Mouse (Mus musculus) heart, postnatal 36 days (tissue): ENCODE data around the gene Cacnb3. TPM values are rescaled to one million over a fixed set of nuclear protein-coding genes. Genes with fewer than 3 reads are reported as not detected.
A peak's percentile ranks its signal among the peaks of the same experiment; 100 is the strongest.
"Not testable (repeated sequence)": the region's sequence is repeated elsewhere in the genome, so short reads cannot be mapped to it uniquely, and the experiment has no call there.

Experiments
- DNase-seq, 2 experiments: peaks; one replicate each; pipeline ENCODE4 v3.0.0; 2021 to 2022
- intact Hi-C: fragments of 180-260 bp; cut with DNase I; formaldehyde crosslinking; loops from one replicate; pipeline ENCODE4 v1.15.1; 2025
- total RNA-seq, 2 experiments: library from RNA; stranded (reverse); gene quantifications; 2 replicates each; pipeline ENCODE4 v1.2.3; 2021

The Cacnb3 gene
- 1 to 10 TPM; 3.3 to 4.0 TPM for total RNA-seq

DNA sequence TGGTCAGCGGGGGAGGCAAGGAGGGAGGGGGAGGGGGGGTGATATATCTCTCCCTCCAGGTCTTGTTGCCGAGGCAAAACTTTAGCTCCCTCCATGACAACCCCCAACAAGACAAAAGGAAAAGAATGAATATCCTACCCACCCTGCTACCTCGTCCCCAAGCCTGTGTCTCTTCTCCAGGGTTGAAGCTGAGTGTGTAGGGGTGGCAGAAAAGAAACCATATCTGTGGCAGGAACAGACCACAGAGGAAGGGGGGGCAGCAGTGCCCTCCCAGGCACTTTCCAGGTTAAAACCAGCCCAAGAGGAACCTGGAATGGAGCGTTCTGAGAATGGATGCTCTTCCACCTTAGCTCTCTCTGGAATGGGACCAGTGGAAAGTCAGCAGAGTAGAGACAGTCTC is at the start of gene Cacnb3:
Gene Cacnb3 (plus strand): TSS at position 301 of the 400 bp plus-strand sequence.
- DNase-seq: no peak
- intact Hi-C loops: no loop called here

DNA sequence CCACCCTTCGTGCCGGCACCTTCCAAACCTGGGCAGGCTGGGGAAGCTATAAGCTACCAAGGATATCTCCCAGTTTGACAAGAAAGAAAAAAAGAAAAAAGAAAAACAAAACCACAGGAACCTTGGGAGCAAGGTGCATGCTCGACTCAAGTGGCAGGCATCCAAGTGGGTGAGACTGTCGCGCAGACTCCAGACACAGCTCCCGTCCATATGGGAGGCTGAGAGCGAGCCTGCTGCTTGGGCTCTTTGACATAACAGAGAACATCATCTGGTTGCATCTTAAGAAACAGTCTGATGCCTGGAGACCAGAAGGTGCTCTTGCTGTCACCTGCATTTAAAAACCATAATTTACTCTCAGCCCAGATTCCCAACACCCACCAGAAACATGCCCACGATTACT is 48.2 kb upstream of the Cacnb3 start:
- intact Hi-C loops: loop anchor here (2.0 to 5.0 kb wide), 2 partner anchors 18 to 115 kb away; no protein-coding TSS in a partner anchor
- no peak for DNase-seq

DNA sequence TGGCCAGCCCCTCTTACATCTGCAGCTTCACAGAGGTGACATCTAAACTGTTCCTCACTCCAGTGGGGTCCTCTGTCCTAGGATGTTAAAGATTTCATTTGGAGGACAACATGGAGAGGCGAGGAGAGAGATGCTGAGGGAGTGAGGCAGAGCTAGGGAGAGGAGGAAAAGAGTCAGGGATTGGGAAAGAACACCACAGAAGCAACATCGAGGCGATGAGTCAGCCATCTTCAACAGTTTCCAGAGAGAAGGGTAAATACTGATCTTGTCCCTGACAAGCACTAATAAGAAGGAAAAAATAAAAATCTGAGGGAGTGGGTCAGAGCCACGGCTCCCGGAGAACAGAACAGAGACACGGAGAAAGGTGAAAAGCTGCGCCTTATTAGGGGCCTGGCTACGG is 47.6 kb upstream of the Cacnb3 start:
- no peak for DNase-seq
- intact Hi-C loops: loop anchor here (2.0 to 5.0 kb wide), 2 partner anchors 18 to 114 kb away; no protein-coding TSS in a partner anchor

DNA sequence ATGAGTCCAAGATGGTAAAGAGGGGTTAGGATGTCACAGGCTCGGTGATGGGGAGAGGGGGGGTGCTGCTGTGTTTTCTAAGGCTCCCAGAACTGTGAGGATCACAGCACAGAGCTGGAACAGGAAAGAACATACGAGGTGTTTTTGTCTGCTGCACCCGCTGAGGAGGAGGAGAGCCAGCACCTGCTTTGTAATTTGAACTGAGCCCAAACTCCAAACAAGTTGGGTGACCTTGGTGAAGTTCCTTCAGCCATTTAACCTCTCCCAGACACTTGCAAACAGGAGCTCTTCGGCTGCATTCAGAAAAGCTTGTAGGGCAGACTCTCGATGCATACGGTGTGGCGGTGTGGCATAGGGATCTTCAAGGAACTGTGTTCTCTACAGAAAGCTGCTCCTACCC is 45.2 kb upstream of the Cacnb3 start:
- DNase-seq: no peak
- intact Hi-C loops: no loop called here

DNA sequence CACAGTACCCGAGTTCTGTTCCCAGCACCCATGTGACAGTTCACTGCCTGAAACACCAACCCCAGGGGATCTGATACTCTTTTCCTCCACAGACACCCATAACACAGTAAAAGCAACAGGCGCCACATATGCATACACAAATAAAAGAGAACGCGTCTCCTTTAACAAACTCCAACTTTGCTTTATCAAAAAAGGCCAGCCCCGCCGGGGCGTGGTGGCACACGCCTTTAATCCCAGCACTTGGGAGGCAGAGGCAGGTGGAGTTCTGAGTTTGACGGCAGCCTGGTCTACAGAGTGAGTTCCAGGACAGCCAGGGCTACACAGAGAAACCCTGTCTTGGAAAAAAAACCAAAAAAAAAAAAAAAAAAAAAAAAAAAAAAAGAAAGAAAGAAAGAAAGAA is 44.5 kb upstream of the Cacnb3 start:
- intact Hi-C loops, DNase-seq: not testable (repeated sequence)

DNA sequence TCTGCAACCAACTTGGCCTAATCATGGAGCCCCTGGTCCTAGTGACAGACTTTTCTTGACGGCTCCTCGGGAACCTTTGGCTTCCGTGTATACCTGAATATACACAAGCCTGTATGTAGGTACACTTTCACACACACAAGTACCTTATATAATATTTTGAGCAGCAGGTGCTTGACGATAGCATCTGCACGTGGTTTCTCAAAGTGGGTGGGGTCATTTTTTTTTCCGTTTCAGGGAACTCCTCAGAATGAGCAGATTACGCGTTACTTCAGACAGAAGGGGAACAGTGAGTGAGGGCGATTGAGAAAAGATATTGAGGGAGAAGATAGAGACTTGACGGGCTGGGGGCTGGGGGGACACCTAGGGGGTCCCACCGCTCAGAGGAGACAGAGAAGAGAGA is 42.9 kb upstream of the Cacnb3 start:
- no peak for DNase-seq
- intact Hi-C loops: no loop called here

DNA sequence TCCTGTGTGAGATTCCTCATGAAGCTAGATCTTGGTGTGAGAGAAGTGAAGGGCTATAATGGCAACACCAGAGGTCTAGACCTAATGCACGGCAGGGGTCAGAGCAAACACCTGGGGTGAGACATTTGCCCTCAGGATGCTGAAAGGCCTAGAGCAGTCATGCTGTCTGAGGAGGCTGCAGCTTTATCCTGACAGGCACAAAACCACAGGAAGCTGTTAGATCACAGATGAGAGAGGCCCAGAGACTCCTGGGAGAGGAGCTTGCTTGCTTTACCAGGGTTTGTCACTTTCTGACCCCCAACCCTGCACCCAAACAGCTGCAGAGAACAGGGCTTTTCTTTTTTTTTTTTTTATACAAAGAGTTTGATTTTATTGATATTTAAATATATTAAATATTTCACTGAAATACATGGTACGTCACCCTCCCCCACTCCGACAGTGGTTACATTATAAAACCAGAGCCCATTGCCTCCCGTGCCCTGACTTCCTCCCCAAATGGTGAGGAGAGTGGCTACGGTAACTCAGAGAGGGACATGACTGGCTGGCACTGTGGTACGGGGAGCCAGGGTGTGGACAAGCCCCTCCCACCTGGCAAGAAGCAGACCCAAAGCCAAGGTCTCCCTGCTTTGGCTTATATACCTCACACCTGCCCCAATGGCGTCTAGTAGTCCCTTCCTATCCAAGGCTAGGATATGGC is 40.9 kb upstream of the Cacnb3 start:
- intact Hi-C loops: no loop called here
- DNase-seq: no peak

DNA sequence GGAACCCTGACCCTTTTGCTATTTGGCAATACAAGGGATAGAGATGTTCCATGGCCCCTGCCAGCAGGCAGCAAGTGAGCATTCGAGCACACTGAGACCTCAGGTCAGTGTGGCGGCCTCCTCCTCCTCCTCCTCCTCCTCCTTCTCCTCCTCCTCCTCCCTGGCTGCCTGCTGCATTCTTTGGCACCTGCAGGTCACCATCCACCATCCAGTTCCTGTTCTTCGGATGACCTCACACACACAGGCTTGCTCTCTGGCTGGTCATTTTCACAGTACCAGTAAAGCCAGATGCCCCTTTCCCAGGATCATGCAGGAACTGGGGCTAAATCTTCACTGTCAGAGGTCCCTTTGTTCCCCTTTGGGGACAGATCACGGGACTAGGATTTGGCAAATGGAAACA is 39.2 kb upstream of the Cacnb3 start:
- DNase-seq: no peak
- intact Hi-C loops: no loop called here

DNA sequence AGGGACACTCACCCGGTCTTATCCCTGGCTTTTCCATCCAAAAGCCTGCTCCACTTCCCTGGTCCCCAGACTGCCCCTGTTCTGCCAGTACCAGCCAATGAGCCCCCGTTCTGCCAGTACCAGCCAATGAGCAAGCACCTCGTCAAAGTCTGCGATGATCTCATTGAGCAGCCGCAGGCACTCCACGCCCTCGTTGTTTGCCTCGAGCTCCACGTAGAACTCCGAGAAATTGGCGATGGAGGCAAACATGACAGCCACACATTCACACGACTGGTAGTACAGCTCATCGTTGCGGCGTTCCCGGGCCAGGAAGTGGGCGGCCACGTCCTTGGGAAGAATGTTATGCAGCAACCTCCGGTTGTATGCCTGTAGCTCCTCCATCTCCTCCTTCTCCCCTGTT is 36.4 kb upstream of the Cacnb3 start:
- DNase-seq: no peak
- intact Hi-C loops: no loop called here

DNA sequence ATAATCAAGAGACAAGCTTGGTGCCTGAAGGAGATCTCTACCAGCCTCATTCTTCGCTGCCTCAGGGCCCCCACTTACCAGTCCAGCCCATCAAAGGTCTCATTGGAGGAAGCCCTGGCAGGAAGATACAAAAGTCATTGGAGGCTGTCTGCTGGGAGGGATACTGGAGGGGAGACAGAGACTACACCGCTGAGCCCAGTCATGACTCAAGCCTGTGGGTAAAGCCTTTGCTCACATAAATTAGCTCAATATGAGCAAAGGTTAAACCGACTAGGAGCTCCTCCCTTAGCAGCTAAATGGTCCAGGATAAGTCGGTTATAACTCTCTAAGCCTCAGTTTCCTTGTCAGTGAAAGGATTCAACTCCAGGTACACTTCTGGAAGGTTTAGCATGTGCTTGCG is 35.6 kb upstream of the Cacnb3 start:
- intact Hi-C loops: no loop called here
- no peak for DNase-seq

DNA sequence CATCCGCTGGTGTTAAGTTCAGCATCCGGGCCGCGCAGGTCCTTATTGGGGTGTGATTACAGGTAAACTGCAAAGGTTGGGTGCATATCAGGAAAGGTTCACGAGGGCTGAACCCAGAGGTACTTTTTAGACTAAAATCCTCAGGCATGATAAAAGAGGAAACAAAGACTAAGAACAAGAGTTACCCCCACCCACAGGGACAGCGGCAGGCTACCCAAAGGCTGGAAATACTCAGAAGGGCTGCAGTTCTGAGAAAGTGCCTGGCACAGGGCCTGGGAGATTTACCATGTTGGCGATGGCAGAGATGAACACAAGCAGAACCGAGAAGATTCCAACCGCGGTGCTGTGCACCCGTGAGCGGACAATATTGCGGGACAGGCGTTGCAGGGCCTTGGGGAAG is 34.0 kb upstream of the Cacnb3 start:
- no peak for DNase-seq
- intact Hi-C loops: no loop called here

DNA sequence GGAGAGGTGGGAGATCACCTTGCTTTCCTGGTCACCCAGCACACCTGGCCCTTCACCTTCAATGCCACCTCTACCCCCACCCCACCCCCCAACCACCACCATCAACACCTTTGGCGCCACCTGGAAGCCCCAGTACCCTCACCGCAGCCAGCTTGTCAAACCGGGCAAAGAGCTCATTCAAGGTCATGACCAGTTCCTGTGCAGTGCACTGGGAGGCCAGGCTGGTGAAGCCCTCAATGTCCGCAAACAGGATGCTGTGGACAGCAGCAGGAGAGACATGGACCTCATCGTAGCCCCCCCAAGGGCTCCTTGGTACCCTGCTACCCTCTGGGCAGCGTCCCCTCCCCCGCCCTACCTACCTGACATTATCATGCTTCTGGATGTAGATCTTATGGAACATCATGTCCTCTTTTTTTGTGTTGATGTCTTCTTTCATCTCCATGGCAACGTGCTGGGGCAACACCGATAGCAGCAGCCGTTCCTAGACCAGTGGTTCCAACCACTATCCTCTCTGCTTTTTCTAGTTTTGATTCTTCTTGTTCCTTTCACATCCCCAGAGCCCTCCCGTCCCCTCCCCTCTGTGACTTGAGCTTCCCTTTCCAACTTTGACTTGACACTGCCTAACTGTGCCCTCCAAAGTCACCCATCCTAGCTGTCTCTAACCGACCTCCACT is 30.5 kb upstream of the Cacnb3 start:
- DNase-seq: no peak
- intact Hi-C loops: loop anchor here (2.0 kb wide), 1 partner anchor 17 kb away; no protein-coding TSS in a partner anchor

DNA sequence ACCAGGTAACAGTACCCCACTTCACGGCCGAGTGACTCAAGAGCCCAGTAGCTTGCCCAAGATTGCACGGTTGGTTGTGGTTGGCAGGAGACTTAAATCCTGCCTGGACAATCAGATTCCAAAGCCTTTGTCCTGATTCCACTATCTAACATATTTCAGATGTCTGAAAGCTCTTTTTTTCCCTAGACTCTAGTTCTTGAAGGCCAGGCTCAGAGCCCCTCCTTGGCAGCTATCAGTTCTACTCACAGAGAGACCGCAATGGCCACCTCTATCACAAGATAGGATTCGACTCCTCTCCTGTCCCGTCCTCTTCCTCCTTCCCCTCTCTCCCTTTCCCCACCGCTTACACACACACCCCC is 28.8 kb upstream of the Cacnb3 start:
- intact Hi-C loops: loop anchor here (2.0 kb wide), 1 partner anchor 19 kb away; no protein-coding TSS in a partner anchor
- no peak for DNase-seq

DNA sequence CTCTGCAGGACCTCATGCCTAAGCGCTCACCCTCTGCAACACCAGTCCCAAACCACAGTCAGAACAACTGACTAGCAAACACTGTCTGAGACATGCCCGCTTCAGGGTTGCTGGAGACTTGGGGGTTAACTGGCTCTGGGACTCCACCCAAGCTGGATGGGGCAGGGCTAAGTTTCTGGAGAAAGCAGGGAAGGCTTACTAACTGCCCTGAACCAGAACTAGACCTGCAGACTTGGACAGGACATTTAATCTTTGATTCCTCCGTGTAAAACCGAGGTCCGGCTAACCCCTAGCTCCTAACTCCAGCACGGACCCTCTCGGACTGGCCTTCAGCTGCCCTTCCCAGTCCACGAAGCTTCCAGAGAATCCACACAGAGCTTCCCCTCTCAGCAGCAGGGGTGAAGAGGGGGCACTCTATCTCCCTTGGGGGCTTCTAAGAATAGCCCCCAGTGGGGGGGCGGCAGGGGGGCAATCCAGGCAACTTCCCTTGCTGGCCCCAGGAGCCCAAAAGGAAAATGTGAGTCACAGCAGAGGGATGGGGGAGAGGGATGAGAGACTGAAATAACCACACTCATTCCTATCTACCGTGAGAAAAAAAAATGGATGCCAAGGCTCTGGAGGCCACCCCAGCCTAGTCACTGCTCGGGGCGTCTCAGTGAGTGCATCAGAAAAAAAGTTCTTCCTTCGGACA is 28.3 kb upstream of the Cacnb3 start:
- intact Hi-C loops: no loop called here
- DNase-seq: peak; percentile 60 to 75

DNA sequence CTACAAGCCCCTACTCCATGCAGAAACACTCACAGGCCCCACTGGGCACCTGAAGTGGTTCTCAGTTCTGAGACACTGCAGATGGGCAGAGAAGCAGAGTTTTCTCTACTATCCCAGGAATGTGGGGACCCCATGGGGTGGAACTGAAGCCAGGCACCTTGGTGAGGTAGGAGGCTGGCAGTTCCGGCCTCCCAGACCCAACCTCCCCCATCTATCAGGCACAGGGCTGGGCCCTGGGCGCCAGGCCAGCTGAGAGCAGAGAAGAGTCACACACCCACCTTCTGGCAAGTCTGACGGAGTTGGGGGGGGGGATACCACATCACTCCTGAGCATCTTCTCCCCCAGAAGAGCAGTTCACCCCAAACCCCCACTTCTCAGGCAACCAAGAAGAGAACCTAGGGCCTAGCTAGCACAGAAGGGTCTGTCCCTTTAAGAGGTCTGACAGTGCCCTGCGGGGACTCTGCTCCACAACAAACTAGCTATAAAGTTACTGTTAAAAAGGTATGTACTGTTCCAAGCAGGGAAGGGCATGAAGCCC is 27.6 kb upstream of the Cacnb3 start:
- DNase-seq: peak; percentile 40 to 60
- intact Hi-C loops: no loop called here

DNA sequence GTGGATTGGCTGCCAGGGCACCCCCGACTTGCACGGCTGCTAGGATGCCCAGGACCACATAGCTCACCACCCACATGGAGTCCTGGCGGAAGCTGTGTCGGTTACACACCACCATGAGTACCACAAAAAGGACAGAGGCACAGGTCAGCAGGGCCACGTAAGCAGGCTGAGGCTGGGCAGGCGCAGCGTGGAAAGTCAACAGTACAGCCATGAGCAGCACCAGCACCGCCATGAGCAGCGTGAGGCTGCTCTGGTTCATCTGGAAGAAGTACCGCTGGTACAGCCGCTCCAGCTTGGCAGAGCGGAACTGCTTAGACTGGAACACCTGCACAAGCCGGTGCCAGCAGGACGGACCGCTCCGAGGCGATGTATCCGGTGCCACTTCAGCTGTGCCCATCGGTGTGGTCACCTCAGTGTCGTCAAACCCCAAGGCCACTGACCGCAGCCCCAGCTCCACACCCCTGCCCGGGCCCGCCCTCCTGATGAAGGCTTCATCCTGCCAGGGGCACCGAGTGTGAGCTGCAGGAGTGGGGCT is 26.5 kb upstream of the Cacnb3 start:
- intact Hi-C loops: no loop called here
- no peak for DNase-seq

DNA sequence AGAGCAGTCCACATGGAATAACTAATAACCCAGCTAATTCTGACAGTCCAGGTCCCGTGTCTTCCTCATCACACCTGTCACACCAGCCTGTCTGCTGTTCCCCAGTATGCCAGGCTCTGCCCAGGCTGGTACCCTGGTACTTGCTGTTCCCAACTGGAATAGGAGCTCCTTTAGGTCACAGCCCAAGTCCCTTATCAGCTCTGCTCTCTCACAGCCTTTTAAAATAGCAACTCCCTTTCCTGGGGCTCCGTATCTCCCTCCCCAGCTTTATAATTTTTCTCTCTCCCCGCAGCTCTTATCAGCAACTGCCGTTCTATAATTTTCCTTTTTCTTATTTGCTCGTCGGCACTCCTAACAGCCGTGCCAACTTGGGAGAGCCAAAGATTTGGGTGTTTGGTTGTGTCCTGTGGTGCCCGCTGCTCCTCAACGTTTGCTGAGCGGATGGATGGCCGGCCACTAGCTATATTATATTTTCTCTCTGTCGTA is 24.5 kb upstream of the Cacnb3 start:
- intact Hi-C loops: no loop called here
- no peak for DNase-seq

DNA sequence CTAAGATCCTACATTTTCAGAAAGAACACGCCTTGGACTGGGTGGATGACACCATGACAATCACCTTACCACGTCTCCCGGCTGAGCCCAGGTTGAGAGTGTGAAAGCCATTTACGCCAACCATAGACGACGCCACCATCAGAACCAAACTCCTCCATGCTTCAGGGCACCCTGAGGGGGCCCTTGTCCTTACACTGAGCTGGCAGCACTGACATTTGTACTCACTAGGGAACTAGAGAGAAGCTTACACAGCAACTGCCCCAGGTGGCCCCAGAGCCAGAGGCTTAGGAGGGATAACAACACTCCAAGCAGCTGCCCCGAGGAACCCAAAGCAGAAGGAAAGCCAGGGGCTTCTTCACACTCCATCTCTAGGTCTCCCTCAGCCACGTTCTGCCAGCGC is 23.9 kb upstream of the Cacnb3 start:
- intact Hi-C loops: no loop called here
- DNase-seq: no peak

DNA sequence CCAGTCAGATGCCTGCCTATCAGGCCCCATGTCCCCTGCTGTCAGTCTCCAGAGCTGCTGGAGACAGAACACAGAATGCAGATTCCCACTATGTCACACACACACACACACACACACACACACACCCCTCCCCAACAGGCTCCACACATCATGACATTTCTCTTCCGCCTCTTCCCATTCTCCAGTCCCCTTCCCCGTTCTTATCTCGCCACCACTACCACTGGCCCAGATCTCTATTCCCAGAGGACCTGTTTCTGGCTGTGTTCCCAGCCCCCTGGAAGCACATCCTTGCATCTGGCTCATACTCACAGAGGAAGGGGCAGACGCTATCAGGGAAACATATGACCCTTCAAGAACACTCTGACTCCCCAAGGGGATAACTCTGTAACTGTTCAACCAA is 23.1 kb upstream of the Cacnb3 start:
- intact Hi-C loops: no loop called here

DNA sequence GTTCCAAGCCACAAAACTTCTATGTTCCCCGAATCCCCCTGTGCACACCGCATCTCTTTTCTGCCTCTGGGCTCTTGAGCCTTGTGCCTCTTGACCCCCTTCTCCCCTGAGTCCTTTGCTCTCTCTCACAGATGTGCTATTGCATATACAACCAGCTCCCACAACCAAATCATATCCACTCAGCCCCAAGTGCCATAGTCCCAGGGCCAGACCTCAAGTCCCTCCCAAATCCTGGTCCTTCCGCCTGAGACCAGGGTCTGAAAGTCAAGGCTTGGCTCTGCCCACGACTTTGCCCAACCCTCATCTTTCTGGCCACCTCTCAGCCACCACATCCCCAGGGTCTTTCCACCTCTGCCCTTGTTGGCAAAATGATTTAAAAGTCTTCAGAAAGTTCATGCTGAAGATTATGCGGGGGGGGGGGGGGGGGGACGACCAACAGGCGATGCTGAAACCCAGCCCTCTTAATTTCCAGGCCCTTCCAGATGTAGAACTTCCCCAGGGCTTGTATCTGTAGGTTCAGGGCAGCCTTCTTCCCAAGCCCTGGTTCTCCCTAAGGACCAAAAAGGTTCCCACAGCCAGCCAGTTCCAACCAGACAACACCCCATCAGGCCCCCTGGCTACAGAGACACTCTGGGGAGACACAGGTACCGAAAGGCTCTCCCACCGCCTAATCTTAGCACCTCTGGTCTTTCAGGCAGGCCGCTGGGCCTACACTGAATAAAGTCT is 22.4 kb upstream of the Cacnb3 start:
- no peak for DNase-seq

More for the DNA sequence above, 23.1 kb upstream of the Cacnb3 start:
- peak; percentile 84 to 86 for DNase-seq

More for the DNA sequence above, 22.4 kb upstream of the Cacnb3 start:
- intact Hi-C loops: no loop called here
